Mouse (Mus musculus) neutrophil, adult 5-6 weeks (primary cell): ENCODE measurements around the gene Pawr. TPM values are rescaled to one million over a fixed set of nuclear protein-coding genes. Genes with fewer than 3 reads are reported as not detected.
"Not testable (repeated sequence)": the region's sequence is repeated elsewhere in the genome, so short reads cannot be mapped to it uniquely, and the experiment has no call there.

Experiments
- ATAC-seq: fragments of 151-379, 151-347 bp; 2 replicates; pipeline ENCODE4 v1.8.0; 2017; ENCODE audit warnings: mild to moderate bottlenecking, moderate TSS enrichment; ENCODE audit not compliant: insufficient number of reproducible peaks, poor library complexity, low FRiP score, severe bottlenecking; ENCODE audit errors: extremely low read depth
- total RNA-seq: library from RNA; stranded (forward); fragments of 200-1000 nt; gene quantifications from 2 replicates; pipeline ENCODE4 v1.2.3, GENCODE M21; 2017

Pawr gene
- total RNA-seq, 1 experiment from 2014 or later = not detected

DNA sequence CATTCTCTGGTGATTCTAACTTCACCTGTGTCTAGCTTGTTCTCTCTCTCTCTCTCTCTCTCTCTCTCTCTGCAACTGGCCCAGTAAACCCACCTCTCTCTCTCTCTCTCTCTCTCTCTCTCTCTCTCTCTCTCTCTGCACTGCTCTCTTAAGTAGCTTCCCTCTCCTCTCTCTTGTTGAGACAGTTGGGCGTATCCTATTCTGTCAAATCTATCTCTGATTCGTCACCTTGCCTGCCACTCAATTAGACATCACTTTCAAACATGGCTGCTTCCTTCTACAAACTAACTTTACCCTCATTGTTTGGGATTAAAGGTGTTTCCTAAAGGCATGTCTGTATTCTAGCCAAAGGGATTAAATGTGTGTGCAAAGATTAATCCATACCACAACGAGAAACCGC lies 14.4 kb downstream of the Pawr start:
- ATAC-seq = not testable (repeated sequence)

DNA sequence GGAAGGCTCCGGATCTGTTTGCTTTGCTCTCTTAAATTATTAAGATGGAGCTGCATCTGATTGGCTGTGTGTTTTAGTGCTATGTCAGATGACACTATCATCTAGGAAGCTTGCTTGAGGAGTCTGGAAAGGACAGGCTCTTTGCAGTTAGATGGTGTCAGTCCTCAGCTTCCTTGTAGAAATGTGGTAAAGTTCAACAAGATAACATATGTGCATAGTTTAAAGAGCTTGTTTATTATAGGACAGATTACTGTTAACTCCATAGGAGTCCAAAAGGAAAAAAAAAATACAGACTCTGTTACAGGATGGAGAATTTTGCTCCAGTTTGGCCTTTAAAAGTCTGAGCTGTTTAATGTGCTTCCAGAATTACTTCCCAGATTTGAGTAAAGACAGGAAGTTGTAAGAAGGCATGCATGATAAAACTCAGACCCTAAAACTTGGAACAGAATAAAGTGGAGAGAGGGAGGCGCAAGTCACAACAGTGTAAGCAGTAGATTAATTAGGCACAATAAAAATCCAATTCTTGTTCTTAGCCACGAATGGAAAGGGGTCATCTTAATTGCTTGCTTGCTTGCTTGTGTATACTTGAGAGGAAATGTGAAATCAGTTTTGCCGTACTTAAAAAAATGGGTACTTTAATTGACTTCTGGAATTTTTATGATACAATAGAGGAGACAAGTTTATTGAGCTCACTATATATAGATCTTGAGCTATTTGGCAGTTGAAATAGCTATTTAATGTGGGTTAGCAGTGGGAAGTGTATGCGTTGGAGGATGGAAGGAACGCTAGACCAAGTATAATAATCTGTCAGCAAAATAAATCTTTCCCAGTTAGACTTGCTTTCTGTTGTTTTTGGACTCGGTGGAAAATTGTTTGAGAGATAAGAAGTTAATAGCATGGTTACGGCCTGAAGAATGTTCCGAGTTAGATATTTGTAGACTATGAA lies 18.5 kb downstream of the Pawr start:
- ATAC-seq = no peak

DNA sequence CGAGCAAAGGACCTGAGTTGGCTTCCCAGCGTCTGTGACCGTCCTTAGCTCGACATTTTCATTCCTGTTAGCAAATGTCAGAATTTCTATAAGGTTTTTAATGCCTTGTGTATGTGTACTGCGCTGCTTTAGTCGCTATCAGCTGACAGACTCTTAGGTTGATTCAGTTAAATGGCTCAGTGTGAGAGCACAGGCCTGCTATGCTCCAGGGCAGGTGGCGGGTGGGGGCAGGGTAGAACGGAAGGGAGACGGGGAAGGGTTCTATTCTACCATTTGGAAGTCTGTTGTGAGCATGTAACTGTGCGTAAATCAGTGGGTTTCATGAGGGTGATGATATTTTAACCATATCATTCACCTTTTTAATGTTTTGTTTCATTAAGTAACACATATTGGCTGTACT lies 21.0 kb downstream of the Pawr start:
- ATAC-seq = no peak

- ATAC-seq = no peak
Observed at GRCm38 (mm10) chr10:108354726-108355391, 22.9 kb downstream of the Pawr start.

- no peak for ATAC-seq
Observed at GRCm38 (mm10) chr10:108355392-108355775, 23.5 kb downstream of the Pawr start.

DNA sequence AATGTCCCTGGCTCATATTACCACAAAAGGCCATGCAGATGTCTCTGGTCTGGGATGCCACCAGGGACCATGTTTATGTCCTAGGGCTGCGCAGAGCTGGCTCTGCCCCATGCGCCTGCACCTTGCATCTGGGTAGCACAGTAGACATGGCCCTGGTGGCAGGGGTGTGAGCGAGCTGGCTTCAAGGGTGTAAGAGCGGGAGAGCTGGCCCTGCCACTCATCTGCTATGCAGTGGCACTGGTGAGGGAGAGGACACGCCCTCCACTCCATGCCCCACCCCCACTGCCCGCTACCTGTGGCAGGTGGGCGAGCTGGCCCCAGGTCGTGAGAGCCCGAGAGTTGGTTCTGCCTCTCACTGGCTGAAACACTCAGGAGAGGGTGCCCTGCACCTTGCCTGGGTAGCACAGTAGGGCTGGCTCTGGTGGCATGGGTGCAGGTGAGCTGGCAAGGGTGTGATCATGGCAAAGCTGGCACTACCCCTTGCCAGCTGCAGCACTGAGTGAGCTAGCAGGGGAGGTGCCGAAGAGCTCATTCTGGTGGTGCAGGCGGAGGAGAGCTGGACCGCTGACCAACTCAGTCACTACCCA lies 24.8 kb downstream of the Pawr start:
- no peak for ATAC-seq

DNA sequence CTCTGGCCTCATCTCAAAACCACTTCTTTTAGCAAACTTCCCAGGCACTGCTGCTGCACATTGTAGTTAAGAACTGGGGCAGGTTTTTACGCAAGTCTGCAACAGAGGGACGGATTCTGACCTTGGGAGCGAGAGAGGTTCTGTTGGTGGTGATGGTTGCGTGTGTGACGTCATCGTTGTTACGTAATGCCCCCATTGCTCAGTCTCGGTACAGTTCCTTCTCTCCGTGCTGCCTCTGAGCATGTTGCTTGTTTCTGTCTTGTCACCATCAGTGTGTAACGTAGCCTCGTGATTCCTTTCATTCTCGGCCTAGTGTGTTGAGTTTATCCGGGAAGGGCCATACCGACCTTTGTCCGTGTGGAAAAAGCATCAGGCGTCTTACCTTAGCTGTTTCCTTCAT lies 28.1 kb downstream of the Pawr start:
- no peak for ATAC-seq

- ATAC-seq = no peak
Observed at GRCm38 (mm10) chr10:108360801-108361200, 28.9 kb downstream of the Pawr start.

GRCm38 (mm10) chr10:108361419-108362155 lies 29.7 kb downstream of the Pawr start:
- ATAC-seq = no peak

DNA sequence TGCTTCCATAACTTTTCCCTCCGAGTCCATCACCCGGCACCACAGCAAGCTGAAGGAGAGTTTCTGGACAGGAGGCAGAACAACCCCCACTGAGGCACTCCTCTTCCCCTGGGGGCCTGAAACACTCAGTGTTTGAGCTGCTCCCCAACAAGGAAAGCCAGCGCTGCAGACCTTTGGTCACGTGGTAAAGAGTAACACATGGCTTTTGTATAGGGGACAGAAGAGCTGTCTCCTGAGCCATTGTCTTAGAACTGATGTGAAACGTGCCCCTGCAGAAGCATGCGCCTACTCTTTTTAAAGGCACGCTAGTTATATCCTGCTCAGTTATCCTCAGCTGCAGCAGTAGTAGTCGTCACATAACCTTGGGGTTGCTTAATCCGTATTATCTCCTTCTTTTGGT lies 32.0 kb downstream of the Pawr start:
- no peak for ATAC-seq

DNA sequence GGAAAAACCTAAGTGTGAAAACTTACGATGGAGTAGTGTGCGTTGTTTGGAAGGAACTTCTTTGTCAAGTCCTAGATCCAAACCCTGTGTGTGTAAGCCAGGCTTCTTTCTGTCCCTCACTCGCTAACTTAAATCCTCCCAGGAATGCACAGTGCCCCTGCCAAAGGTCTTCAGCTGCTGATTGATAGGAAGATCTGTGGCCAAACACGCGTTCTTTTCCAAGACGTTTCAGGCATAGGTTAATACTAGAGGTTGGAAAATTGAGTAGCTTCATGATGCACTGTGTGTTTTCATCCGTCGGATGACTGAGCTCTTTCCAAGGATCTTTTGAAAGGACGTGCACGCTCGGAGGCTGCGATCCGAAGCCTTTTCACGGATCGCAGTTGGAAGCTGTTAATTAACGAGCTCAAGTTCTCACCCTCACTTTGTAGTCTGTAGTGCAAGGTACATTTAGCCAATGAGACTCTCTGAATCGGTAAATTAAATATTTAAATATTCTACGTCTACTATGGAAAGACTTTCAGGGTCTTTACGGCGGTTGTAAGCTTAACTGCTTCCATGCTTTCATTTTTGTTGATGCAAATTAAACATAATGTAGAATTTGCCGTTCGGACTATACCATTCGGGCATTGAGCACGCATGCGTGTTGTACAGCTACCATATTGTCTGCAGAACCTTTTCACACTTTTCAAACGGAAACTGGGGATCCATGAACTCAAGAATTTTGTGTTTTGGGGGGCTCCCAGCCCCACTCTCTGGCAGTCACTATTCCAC lies 33.2 kb downstream of the Pawr start:
- no peak for ATAC-seq

DNA sequence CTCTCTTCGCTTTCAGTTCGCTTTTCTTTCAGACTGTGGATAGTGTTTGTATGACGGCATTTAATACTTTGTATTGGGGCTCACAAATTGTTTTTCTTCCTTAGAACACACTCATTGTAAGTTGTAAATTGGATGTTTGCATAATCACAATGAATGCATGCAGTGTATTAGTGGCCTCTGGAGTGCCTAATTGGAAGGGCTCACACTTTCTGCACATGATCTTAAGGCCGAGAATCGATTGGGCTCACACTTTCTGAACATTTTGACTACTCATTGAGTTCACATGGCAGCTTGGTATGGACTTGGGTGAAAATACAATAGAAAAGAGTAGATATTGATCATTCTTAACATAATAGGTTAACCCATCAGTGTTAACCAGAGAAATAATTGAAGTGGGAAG lies 34.3 kb downstream of the Pawr start:
- ATAC-seq = no peak

- ATAC-seq = no peak
Observed at GRCm38 (mm10) chr10:108368358-108368757, 36.4 kb downstream of the Pawr start.

GRCm38 (mm10) chr10:108372258-108372657 lies 40.3 kb downstream of the Pawr start:
- no peak for ATAC-seq

- ATAC-seq = no peak
Observed at GRCm38 (mm10) chr10:108372858-108373257, 40.9 kb downstream of the Pawr start.

DNA sequence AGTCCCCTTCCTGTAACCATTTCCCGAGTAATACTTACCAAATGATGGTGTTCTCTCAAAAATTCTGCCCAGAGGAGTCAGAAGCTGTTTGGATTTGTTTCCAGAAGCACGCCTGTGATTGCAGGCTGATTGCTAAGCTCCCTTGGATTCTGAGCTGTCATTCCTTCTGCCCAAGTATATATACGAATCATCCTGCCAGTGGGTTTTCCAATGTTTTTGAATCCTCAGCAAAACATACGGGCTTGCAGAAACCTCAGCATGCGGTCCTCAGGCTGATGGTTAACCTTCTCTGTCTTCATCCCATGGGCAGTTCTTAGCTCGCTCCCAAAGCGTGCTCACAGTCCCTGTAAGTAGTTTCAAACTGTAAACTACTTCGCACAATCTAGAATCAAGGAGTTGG lies 43.9 kb downstream of the Pawr start:
- ATAC-seq = no peak

GRCm38 (mm10) chr10:108376366-108376765 lies 44.4 kb downstream of the Pawr start:
- ATAC-seq = no peak

GRCm38 (mm10) chr10:108377369-108377768 lies 45.4 kb downstream of the Pawr start:
- ATAC-seq = no peak

DNA sequence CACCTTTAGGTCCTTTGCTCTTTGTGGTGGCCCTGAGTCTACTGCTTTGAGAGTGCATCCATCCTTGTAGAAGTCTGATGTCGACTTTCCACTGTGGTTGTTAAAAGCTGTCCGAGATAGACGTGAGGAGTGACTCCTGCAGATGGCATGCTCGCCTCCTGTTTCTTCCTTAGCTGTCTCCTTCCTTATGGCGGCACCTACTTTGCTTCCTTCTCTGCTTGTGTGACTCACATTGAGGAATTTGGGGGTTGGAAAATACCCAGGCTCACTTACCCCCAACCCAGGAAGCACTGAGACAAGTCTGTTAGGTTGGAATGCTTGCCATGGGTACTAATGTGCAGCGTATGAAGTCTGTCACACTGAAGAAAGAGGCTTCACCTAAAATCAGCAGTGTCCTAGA lies 46.1 kb downstream of the Pawr start:
- no peak for ATAC-seq
